Mouse (Mus musculus) spleen, adult 2 months (tissue): ENCODE measurements around the gene Agpat1. TPM values are rescaled to one million over a fixed set of nuclear protein-coding genes. Genes with fewer than 3 reads are reported as not detected.

Source experiments
- DNase-seq, 2 experiments: peaks; one replicate each; pipeline versions ENCODE4 v3.0.0 to v3.0.0-alpha.2; 2012 to 2021; ENCODE audit warnings: low spot score in 2 of 2, low read depth in 1 of 2
- H3K27ac ChIP-seq: fragments of 200-500 bp; 2 replicates; pipeline ENCODE4 v1.5.1; 2012; ENCODE audit warnings: low read length, inconsistent platforms; ENCODE audit not compliant: insufficient read depth
- H3K27me3 ChIP-seq: fragments of 200-500 bp; 2 replicates; pipeline ENCODE4 v1.6.1; 2012; ENCODE audit warnings: mild to moderate bottlenecking, moderate library complexity, low read length, inconsistent platforms; ENCODE audit not compliant: control insufficient read depth, insufficient read depth
- H3K36me3 ChIP-seq: fragments of 200-500 bp; 2 replicates; pipeline ENCODE4 v1.6.1; 2012; ENCODE audit warnings: mild to moderate bottlenecking, low read length, inconsistent platforms; ENCODE audit not compliant: control insufficient read depth, insufficient read depth
- H3K4me1 ChIP-seq: fragments of 200-500 bp; 2 replicates; pipeline ENCODE4 v1.6.1; 2011; ENCODE audit warnings: inconsistent platforms; ENCODE audit not compliant: control insufficient read depth, insufficient read depth, insufficient read length
- H3K4me3 ChIP-seq: fragments of 200-500 bp; 2 replicates; pipeline ENCODE4 v1.5.1; 2011; ENCODE audit warnings: mild to moderate bottlenecking, inconsistent platforms; ENCODE audit not compliant: insufficient read depth, insufficient read length; ENCODE audit errors: extremely low read depth
- CTCF ChIP-seq: fragments of 200-500 bp; IDR thresholded peaks from 2 replicates; pipeline ENCODE4 v1.5.1; 2011; ENCODE audit warnings: mild to moderate bottlenecking, inconsistent platforms; ENCODE audit not compliant: insufficient read depth, insufficient read length, insufficient replicate concordance; ENCODE audit errors: extremely low read depth
- POLR2A ChIP-seq: fragments of 200-500 bp; IDR thresholded peaks from 2 replicates; pipeline ENCODE4 v1.6.1; 2011; ENCODE audit warnings: low read depth, low read length, inconsistent platforms
- WGBS: fragments of 180-500 bp; shearing (Covaris S2); methylation state at CpG from one replicate; pipeline ENCODE4 v1.1.7; 2018; 5-methylcytosine and 5-hydroxymethylcytosine counted together
- polyA plus RNA-seq: library from polyadenylated mRNA; depleted of rRNA; stranded (reverse); fragments of >200 nt; gene quantifications from 2 replicates; pipeline ENCODE4 v1.2.3, GENCODE M21; 2012

The Agpat1 gene
- polyA plus RNA-seq, 1 experiment: 156 TPM

- H3K27ac ChIP-seq: peak overlapping the region; percentile 23; the same call in 1 of the 2 replicates
- no peak for DNase-seq
- peaks cover 12% of the 10 kb centered on the region; the same call in 1 of the 2 replicates for H3K27me3 ChIP-seq
- H3K4me3 ChIP-seq: peak overlapping the region; percentile 23; the same call in 1 of the 2 replicates
- 14% methylated on average over 12 of the region's 12 CpGs for WGBS
- H3K4me1 ChIP-seq: peaks cover 19% of the 10 kb centered on the region
- TF ChIP-seq POLR2A: no peak
- no peak for TF ChIP-seq CTCF
- no peaks in the 10 kb centered on the region for H3K36me3 ChIP-seq
Measured at GRCm38 (mm10) chr17:34629796-34630603, 25.9 kb downstream of the Agpat1 start.

GRCm38 (mm10) chr17:34630761-34631301 lies 26.8 kb downstream of the Agpat1 start:
- peaks cover 12% of the 10 kb centered on the region; the same call in 1 of the 2 replicates for H3K27me3 ChIP-seq
- H3K4me3 ChIP-seq: peak overlapping the region; percentile 36; the same call in 1 of the 2 replicates
- H3K27ac ChIP-seq: no peak overlapping the region
- TF ChIP-seq POLR2A: no peak
- no peak for TF ChIP-seq CTCF
- DNase-seq: no peak
- peaks cover 19% of the 10 kb centered on the region for H3K4me1 ChIP-seq
- no peaks in the 10 kb centered on the region for H3K36me3 ChIP-seq
- WGBS: 3% methylated on average over 48 of the region's 48 CpGs

- 39% methylated on average over 11 of the region's 12 CpGs for WGBS
- H3K27me3 ChIP-seq: peaks cover 12% of the 10 kb centered on the region; the same call in 1 of the 2 replicates
- no peaks in the 10 kb centered on the region for H3K36me3 ChIP-seq
- no peak for DNase-seq
- H3K27ac ChIP-seq: no peak overlapping the region
- TF ChIP-seq CTCF (no peak), POLR2A (no peak)
- H3K4me1 ChIP-seq: peaks cover 19% of the 10 kb centered on the region
- H3K4me3 ChIP-seq: peak overlapping the region; percentile 16; the same call in 1 of the 2 replicates
Measured at GRCm38 (mm10) chr17:34631647-34632046, 27.6 kb downstream of the Agpat1 start.

GRCm38 (mm10) chr17:34632261-34632691 lies 28.2 kb downstream of the Agpat1 start:
- Histone ChIP-seq H3K27me3 (peaks cover 12% of the 10 kb centered on the region; the same call in 1 of the 2 replicates), H3K27ac (peak overlapping the region; percentile 58), H3K36me3 (no peaks in the 10 kb centered on the region), H3K4me3 (peak overlapping the region; percentile 34; the same call in 1 of the 2 replicates), H3K4me1 (peaks cover 17% of the 10 kb centered on the region)
- DNase-seq: peak in 1 of 2 experiments; percentile 48
- no peak for TF ChIP-seq CTCF
- no peak; the same call in 1 of the 2 replicates for TF ChIP-seq POLR2A
- WGBS: 4% methylated on average over 26 of the region's 26 CpGs

- Histone ChIP-seq H3K27me3 (peaks cover 8% of the 10 kb centered on the region; the same call in 1 of the 2 replicates), H3K27ac (no peak overlapping the region), H3K4me1 (peaks cover 8% of the 10 kb centered on the region), H3K4me3 (no peak overlapping the region), H3K36me3 (no peaks in the 10 kb centered on the region)
- 71% methylated on average over 2 of the region's 2 CpGs for WGBS
- no peak for DNase-seq
- TF ChIP-seq CTCF (no peak), POLR2A (no peak)
Measured at GRCm38 (mm10) chr17:34635671-34636070, 31.6 kb downstream of the Agpat1 start.

- Histone ChIP-seq H3K4me3 (peak overlapping the region; percentile 34; the same call in 1 of the 2 replicates), H3K4me1 (no peaks in the 10 kb centered on the region), H3K27me3 (0 out of 2 replicates have a peak, but pooled peaks cover 2% of the 10 kb centered on the region), H3K36me3 (no peaks in the 10 kb centered on the region), H3K27ac (peak overlapping the region; percentile 39)
- WGBS: 66% methylated on average over 3 of the region's 3 CpGs
- TF ChIP-seq POLR2A (no peak), CTCF (no peak)
- no peak for DNase-seq
Measured at GRCm38 (mm10) chr17:34637459-34637858, 33.4 kb downstream of the Agpat1 start.
